Mouse (Mus musculus) midbrain, embryonic 16.5 days (tissue): ENCODE measurements around the gene Csde1. TPM values are rescaled to one million over a fixed set of nuclear protein-coding genes. Genes with fewer than 3 reads are reported as not detected.

Source experiments
- ATAC-seq: fragments of 200-750 bp; cut with Nextera tagmentation; 2 replicates; pipeline ENCODE4 v1.8.0; 2017; ENCODE audit warnings: moderate TSS enrichment
- H3K27ac ChIP-seq: fragments of 300-500 bp; sonication (generic); 2 replicates; pipeline ENCODE4 v1.5.1; 2014; ENCODE audit warnings: mild to moderate bottlenecking, low read length, mixed read lengths
- H3K27me3 ChIP-seq: fragments of 300-500 bp; sonication (generic); 2 replicates; pipeline ENCODE4 v1.6.1; 2014; ENCODE audit warnings: low read depth, low read length, mixed read lengths; ENCODE audit not compliant: control insufficient read depth, insufficient read depth
- H3K36me3 ChIP-seq: fragments of 300-500 bp; sonication (generic); 2 replicates; pipeline ENCODE4 v1.6.1; 2014; ENCODE audit warnings: mild to moderate bottlenecking, low read length, moderate library complexity, mixed read lengths; ENCODE audit not compliant: control insufficient read depth, insufficient read depth
- H3K4me1 ChIP-seq: fragments of 300-500 bp; sonication (generic); 2 replicates; pipeline ENCODE4 v1.6.1; 2014; ENCODE audit warnings: mild to moderate bottlenecking, low read length, mixed read lengths; ENCODE audit not compliant: control insufficient read depth, insufficient read depth
- H3K4me2 ChIP-seq: fragments of 300-500 bp; sonication (generic); 2 replicates; pipeline ENCODE4 v1.6.1; 2014; ENCODE audit warnings: mild to moderate bottlenecking, low read length, mixed read lengths
- H3K4me3 ChIP-seq: fragments of 300-500 bp; sonication (generic); 2 replicates; pipeline ENCODE4 v1.5.1; 2014; ENCODE audit warnings: low read depth, mild to moderate bottlenecking, low read length, moderate library complexity, mixed read lengths
- H3K9ac ChIP-seq: fragments of 300-500 bp; sonication (generic); 2 replicates; pipeline ENCODE4 v1.6.1; 2014; ENCODE audit warnings: low read depth, low read length, mixed read lengths
- H3K9me3 ChIP-seq: fragments of 300-500 bp; sonication (generic); replicated peaks from 2 replicates; pipeline ENCODE4 v1.6.1; 2014; ENCODE audit warnings: mild to moderate bottlenecking, low read length, mixed read lengths; ENCODE audit not compliant: control insufficient read depth, poor library complexity, severe bottlenecking
- WGBS: fragments of 180-500 bp; shearing (Covaris S2); extraction: QIAGEN DNeasy Blood & Tissue Kit; methylation state at CpG from one replicate; pipeline ENCODE4 v1.1.7; 2014; 5-methylcytosine and 5-hydroxymethylcytosine counted together
- polyA plus RNA-seq: library from polyadenylated mRNA; unstranded; fragments of >200 nt; fragmentation: Nextera tagmentation; extraction: Ambion mirVana; gene quantifications from 2 replicates; pipeline ENCODE4 v1.2.1, GENCODE M21; 2015

Csde1 gene
- polyA plus RNA-seq = 358 and 410 TPM in 2 replicates

DNA sequence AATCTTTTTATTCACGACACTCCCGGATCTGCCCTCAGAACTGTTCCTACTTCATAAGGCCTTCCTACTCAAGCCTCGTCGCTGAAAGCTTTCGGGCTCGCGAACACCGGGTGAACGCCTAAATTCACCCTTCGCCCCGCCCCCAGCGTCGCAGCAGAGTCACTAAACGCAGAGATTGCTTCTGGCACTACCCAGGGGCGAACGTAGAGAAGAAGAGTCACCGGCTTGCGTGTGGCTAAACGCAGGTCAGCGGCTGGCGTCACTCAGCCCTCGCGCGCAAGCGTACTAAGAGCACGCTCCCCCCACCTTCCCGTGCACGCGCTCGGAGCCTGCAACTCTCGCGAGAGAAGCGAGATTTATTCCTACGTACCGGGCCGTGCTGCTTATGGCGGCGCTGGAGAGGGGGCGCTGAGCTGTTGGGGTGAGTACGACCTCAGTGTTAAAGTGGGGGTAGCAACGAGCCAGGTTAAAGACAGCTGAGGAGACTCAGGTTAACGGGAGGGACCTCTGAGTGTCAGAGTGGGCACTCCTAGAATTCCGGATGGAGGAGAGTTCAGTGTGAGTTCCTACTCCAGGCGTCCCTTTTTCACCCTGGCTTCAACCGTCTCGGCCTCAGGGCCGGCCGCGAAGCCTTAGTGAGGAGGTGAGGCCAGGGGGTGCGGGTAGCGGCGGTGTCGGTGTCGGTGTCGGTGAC, at the start of gene Csde1:
Csde1 (plus strand) TSS at position 178 of the 694 bp plus-strand sequence.
- Histone ChIP-seq H3K9ac (peak within 1 kb of the TSS; percentile 89), H3K4me1 (peaks cover 19% of the 10 kb centered on the region), H3K9me3 (no peaks in the 10 kb centered on the region), H3K27ac (peak within 1 kb of the TSS; percentile 98), H3K36me3 (no peaks in the 10 kb centered on the region), H3K4me3 (peak within 1 kb of the TSS; percentile 74), H3K27me3 (no peaks in the 10 kb centered on the region), H3K4me2 (peak within 1 kb of the TSS; percentile 80)
- peak; percentile 95 for ATAC-seq
- under 1% methylated on average over 55 of the region's 55 CpGs for WGBS

DNA sequence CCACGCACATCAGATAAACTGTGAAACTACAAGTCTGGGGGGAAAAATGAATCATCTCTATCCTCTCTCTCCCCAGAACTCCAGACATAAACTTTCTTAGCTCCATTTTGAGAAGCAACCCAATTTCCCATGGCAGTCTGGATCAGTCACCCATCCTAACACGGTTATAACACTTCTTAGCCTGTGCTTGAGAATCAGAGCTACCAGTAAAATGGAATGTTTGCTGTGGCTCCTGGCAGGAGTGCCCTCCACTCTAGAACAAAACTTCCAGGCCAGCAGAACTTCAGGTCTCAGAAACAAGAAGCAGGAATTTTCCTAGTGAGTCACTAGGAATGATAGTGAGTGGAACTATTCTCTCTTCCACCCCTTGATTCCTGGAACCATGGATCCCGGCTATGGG, 49.7 kb upstream of the Csde1 start:
- no peak for ATAC-seq
- H3K27me3 ChIP-seq = no peaks in the 10 kb centered on the region
- H3K9ac ChIP-seq = no peak overlapping the region
- WGBS = 87% methylated on average over 3 of the region's 3 CpGs
- peaks cover 3% of the 10 kb centered on the region; the same call in 1 of the 2 replicates for H3K4me1 ChIP-seq
- no peaks in the 10 kb centered on the region; the same call in 1 of the 2 replicates for H3K9me3 ChIP-seq
- no peak overlapping the region for H3K27ac ChIP-seq
- H3K4me3 ChIP-seq = no peak overlapping the region
- no peaks in the 10 kb centered on the region for H3K36me3 ChIP-seq
- no peak overlapping the region for H3K4me2 ChIP-seq

DNA sequence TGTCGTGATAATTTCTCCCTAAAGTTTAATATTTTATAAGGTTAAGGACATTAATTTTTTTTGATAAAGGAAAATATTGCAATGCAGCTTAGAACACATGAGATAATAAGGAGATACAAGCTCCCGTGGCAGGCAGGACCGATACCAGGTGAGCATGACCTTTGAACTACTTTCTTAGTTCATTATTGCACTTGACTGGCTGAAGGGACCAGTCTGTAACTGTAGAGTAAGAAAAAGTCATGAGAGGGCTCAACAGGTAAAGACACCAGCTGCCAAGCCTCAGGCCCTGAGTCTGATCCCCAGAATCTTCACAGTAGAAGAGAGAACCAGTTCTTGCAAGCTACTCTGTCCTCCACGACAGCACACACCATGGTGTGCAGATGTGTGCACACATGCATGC, 43.3 kb upstream of the Csde1 start:
- Histone ChIP-seq H3K4me3 (no peak overlapping the region), H3K4me1 (peaks cover 11% of the 10 kb centered on the region), H3K9ac (no peak overlapping the region), H3K9me3 (no peaks in the 10 kb centered on the region), H3K27me3 (no peaks in the 10 kb centered on the region), H3K27ac (no peak overlapping the region), H3K4me2 (no peak overlapping the region), H3K36me3 (no peaks in the 10 kb centered on the region)
- WGBS = 81% methylated on average over 4 of the region's 4 CpGs
- ATAC-seq = no peak

- H3K4me3 ChIP-seq = no peak overlapping the region
- H3K27me3 ChIP-seq = no peaks in the 10 kb centered on the region
- H3K9me3 ChIP-seq = no peaks in the 10 kb centered on the region
- H3K9ac ChIP-seq = peak overlapping the region; percentile 39
- 5% methylated on average over 10 of the region's 10 CpGs for WGBS
- peak overlapping the region; percentile 87 for H3K27ac ChIP-seq
- H3K4me1 ChIP-seq = peaks cover 9% of the 10 kb centered on the region
- peak overlapping the region; percentile 46 for H3K4me2 ChIP-seq
- H3K36me3 ChIP-seq = no peaks in the 10 kb centered on the region
- peak; percentile 99 for ATAC-seq
Observed at GRCm38 (mm10) chr3:102979550-102980348, 40.5 kb upstream of the Csde1 start.

DNA sequence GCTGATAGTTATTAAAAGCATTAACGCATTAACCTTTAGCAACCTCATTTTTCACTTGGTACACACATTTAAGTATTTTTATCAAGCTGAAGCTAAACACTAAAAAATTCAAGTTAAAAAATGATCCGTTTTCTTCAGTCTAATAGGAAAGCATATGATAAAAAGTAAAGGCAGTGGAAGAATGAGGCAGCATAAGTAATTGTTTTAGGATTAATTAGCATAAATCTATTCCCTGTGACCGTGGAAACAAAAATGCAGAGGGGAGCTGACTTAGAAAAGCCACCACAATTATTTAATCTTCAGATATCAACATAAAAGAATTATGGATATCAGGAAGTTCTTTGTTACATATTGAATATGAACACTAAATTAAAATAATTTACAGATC, 39.9 kb upstream of the Csde1 start:
- ATAC-seq = 0 out of 2 replicates have a peak, but pooled peaks have one; percentile 32
- H3K36me3 ChIP-seq = no peaks in the 10 kb centered on the region
- no peaks in the 10 kb centered on the region for H3K27me3 ChIP-seq
- 8% methylated on average over 3 of the region's 3 CpGs for WGBS
- H3K4me1 ChIP-seq = peaks cover 7% of the 10 kb centered on the region
- H3K27ac ChIP-seq = peak overlapping the region; percentile 87
- no peaks in the 10 kb centered on the region for H3K9me3 ChIP-seq
- H3K4me2 ChIP-seq = peak overlapping the region; percentile 46
- no peak overlapping the region for H3K4me3 ChIP-seq
- peak overlapping the region; percentile 39; the same call in 1 of the 2 replicates for H3K9ac ChIP-seq

- 74% methylated on average over 8 of the region's 8 CpGs for WGBS
- no peak overlapping the region for H3K27ac ChIP-seq
- no peak for ATAC-seq
- H3K27me3 ChIP-seq = no peaks in the 10 kb centered on the region
- H3K4me1 ChIP-seq = peaks cover 4% of the 10 kb centered on the region
- no peaks in the 10 kb centered on the region for H3K36me3 ChIP-seq
- no peak overlapping the region for H3K9ac ChIP-seq
- H3K4me3 ChIP-seq = no peak overlapping the region
- H3K4me2 ChIP-seq = no peak overlapping the region
- no peaks in the 10 kb centered on the region for H3K9me3 ChIP-seq
Observed at GRCm38 (mm10) chr3:102991041-102991440, 29.2 kb upstream of the Csde1 start.

GRCm38 (mm10) chr3:102992936-102993335, 27.3 kb upstream of the Csde1 start:
- Histone ChIP-seq H3K4me1 (peaks cover 18% of the 10 kb centered on the region), H3K27me3 (no peaks in the 10 kb centered on the region), H3K9ac (no peak overlapping the region), H3K4me3 (no peak overlapping the region), H3K27ac (no peak overlapping the region), H3K9me3 (no peaks in the 10 kb centered on the region), H3K36me3 (no peaks in the 10 kb centered on the region), H3K4me2 (no peak overlapping the region)
- no peak for ATAC-seq
- WGBS = 43% methylated on average over 3 of the region's 3 CpGs

DNA sequence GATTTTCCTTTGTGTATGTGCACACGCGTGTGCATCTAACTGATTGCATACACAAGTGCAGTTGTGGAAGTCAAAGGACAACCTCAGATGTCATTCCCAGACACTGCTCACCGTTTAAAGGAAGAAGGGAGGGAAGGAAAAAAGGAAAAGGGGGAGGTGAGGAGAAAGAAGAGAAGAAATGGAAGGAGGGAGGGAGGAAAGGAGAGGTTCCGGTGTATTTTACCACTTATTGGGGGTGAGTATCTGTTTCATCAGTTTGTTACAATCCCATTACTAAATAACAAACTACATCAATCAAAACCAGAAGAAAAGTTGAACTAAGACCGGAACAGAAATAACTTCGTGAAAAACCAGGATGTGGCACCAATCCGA, 25.0 kb upstream of the Csde1 start:
- peak overlapping the region; percentile 74; the same call in 1 of the 2 replicates for H3K9ac ChIP-seq
- peak overlapping the region; percentile 51 for H3K4me3 ChIP-seq
- no peaks in the 10 kb centered on the region for H3K27me3 ChIP-seq
- ATAC-seq = peak; percentile 36
- peak overlapping the region; percentile 58 for H3K4me2 ChIP-seq
- peak overlapping the region; percentile 77 for H3K27ac ChIP-seq
- peaks cover 12% of the 10 kb centered on the region for H3K36me3 ChIP-seq
- peaks cover 18% of the 10 kb centered on the region for H3K4me1 ChIP-seq
- H3K9me3 ChIP-seq = no peaks in the 10 kb centered on the region
- 50% methylated on average over 7 of the region's 7 CpGs for whole genome bisulfite sequencing
